Mouse (Mus musculus): ENCODE results near the gene Snd1. TPM values are rescaled to one million over a fixed set of nuclear protein-coding genes. Genes with fewer than 3 reads are reported as not detected.

Gene Snd1
- 80.1 and 83.5 TPM in 2 replicates for polyA plus RNA-seq (2015; fragmentation: Nextera tagmentation; extraction: Ambion mirVana)

- no peak for ATAC-seq
- Histone ChIP-seq H3K4me2 (no peak within 1 kb of the TSS), H3K9ac (no peak within 1 kb of the TSS), H3K4me3 (no peak within 1 kb of the TSS), H3K4me1 (peaks cover 7% of the 10 kb centered on the region), H3K36me3 (ENCODE audit: poor library complexity, severe bottlenecking) (no peaks in the 10 kb centered on the region), H3K27me3 (no peaks in the 10 kb centered on the region), H3K9me3 (replicated peaks) (no peaks in the 10 kb centered on the region), H3K27ac (no peak within 1 kb of the TSS)
- WGBS = 88% methylated on average over 5 of the region's 5 CpGs
Measured at GRCm38 (mm10) chr6:28474839-28475238, at the start of gene Snd1. TSS of gene Snd1 (plus strand) at chr6:28475139.

GRCm38 (mm10) chr6:28427096-28427839, 47.7 kb upstream of the Snd1 start, which contains the start of gene Fscn3:
TSS of gene Fscn3 (plus strand) at chr6:28427789.
- H3K4me2 ChIP-seq = no peak within 1 kb of the TSS
- peaks cover 14% of the 10 kb centered on the region for H3K4me1 ChIP-seq
- ATAC-seq = no peak
- no peaks in the 10 kb centered on the region for H3K27me3 ChIP-seq
- H3K9me3 ChIP-seq (replicated peaks) = no peaks in the 10 kb centered on the region
- no peak within 1 kb of the TSS for H3K9ac ChIP-seq
- H3K27ac ChIP-seq = no peak within 1 kb of the TSS
- WGBS = 69% methylated on average over 3 of the region's 3 CpGs
- no peak within 1 kb of the TSS for H3K4me3 ChIP-seq
- H3K36me3 ChIP-seq (ENCODE audit: poor library complexity, severe bottlenecking) = peaks cover 28% of the 10 kb centered on the region

GRCm38 (mm10) chr6:28428290-28428689, 46.6 kb upstream of the Snd1 start, which contains the start of gene Gcc1:
TSS of gene Gcc1 (minus strand) at chr6:28428390.
- Histone ChIP-seq H3K27ac (no peak within 1 kb of the TSS), H3K36me3 (ENCODE audit: poor library complexity, severe bottlenecking) (peaks cover 28% of the 10 kb centered on the region), H3K27me3 (no peaks in the 10 kb centered on the region), H3K9me3 (replicated peaks) (no peaks in the 10 kb centered on the region), H3K4me2 (no peak within 1 kb of the TSS), H3K9ac (no peak within 1 kb of the TSS), H3K4me1 (peaks cover 14% of the 10 kb centered on the region), H3K4me3 (no peak within 1 kb of the TSS)
- 95% methylated on average over 3 of the region's 3 CpGs for WGBS
- no peak for ATAC-seq

GRCm38 (mm10) chr6:28429870-28430269, 45.1 kb upstream of the Snd1 start:
- H3K9me3 ChIP-seq (replicated peaks) = no peaks in the 10 kb centered on the region
- H3K9ac ChIP-seq = no peak overlapping the region
- H3K36me3 ChIP-seq (ENCODE audit: poor library complexity, severe bottlenecking) = peaks cover 28% of the 10 kb centered on the region
- 92% methylated on average over 11 of the region's 11 CpGs for WGBS
- H3K4me2 ChIP-seq = no peak overlapping the region
- no peak overlapping the region for H3K27ac ChIP-seq
- no peaks in the 10 kb centered on the region for H3K27me3 ChIP-seq
- H3K4me3 ChIP-seq = no peak overlapping the region
- peaks cover 6% of the 10 kb centered on the region for H3K4me1 ChIP-seq
- ATAC-seq = no peak

- Histone ChIP-seq H3K4me3 (no peak overlapping the region), H3K4me1 (0 out of 2 replicates have a peak, but pooled peaks cover 2% of the 10 kb centered on the region), H3K9me3 (replicated peaks) (no peaks in the 10 kb centered on the region), H3K9ac (no peak overlapping the region), H3K4me2 (no peak overlapping the region), H3K27ac (no peak overlapping the region), H3K27me3 (no peaks in the 10 kb centered on the region), H3K36me3 (ENCODE audit: poor library complexity, severe bottlenecking) (peaks cover 18% of the 10 kb centered on the region)
- 79% methylated on average over 10 of the region's 10 CpGs for WGBS
- ATAC-seq = no peak
Measured at GRCm38 (mm10) chr6:28430795-28431537, 44.0 kb upstream of the Snd1 start.

- Histone ChIP-seq H3K9ac (no peak overlapping the region), H3K9me3 (replicated peaks) (no peaks in the 10 kb centered on the region), H3K27ac (no peak overlapping the region), H3K36me3 (ENCODE audit: poor library complexity, severe bottlenecking) (peaks cover 13% of the 10 kb centered on the region), H3K27me3 (no peaks in the 10 kb centered on the region), H3K4me2 (no peak overlapping the region), H3K4me1 (no peaks in the 10 kb centered on the region), H3K4me3 (no peak overlapping the region)
- ATAC-seq = no peak
- WGBS = 71% methylated on average over 6 of the region's 6 CpGs
Measured at GRCm38 (mm10) chr6:28431538-28431855, 43.4 kb upstream of the Snd1 start.

GRCm38 (mm10) chr6:28447937-28448336, 27.0 kb upstream of the Snd1 start:
- Histone ChIP-seq H3K4me2 (no peak overlapping the region), H3K4me1 (0 out of 2 replicates have a peak, but pooled peaks cover 7% of the 10 kb centered on the region), H3K9me3 (replicated peaks) (no peaks in the 10 kb centered on the region), H3K36me3 (ENCODE audit: poor library complexity, severe bottlenecking) (no peaks in the 10 kb centered on the region), H3K9ac (no peak overlapping the region), H3K4me3 (no peak overlapping the region), H3K27ac (no peak overlapping the region), H3K27me3 (peaks cover 37% of the 10 kb centered on the region)
- WGBS = 72% methylated on average over 7 of the region's 7 CpGs
- ATAC-seq = no peak

GRCm38 (mm10) chr6:28449253-28449652, 25.7 kb upstream of the Snd1 start, which contains the start of gene Pax4:
TSS of gene Pax4 (minus strand) at chr6:28449353.
- no peak within 1 kb of the TSS for H3K27ac ChIP-seq
- no peaks in the 10 kb centered on the region for H3K36me3 ChIP-seq (ENCODE audit: poor library complexity, severe bottlenecking)
- no peaks in the 10 kb centered on the region for H3K9me3 ChIP-seq (replicated peaks)
- 0 out of 2 replicates have a peak, but pooled peaks cover 7% of the 10 kb centered on the region for H3K4me1 ChIP-seq
- H3K9ac ChIP-seq = no peak within 1 kb of the TSS
- 78% methylated on average over 2 of the region's 2 CpGs for WGBS
- peaks cover 37% of the 10 kb centered on the region for H3K27me3 ChIP-seq
- no peak within 1 kb of the TSS for H3K4me3 ChIP-seq
- no peak within 1 kb of the TSS for H3K4me2 ChIP-seq
- ATAC-seq = no peak

GRCm38 (mm10) chr6:28450481-28450880, 24.5 kb upstream of the Snd1 start:
- Histone ChIP-seq H3K4me2 (peak overlapping the region; percentile 24; the same call in 1 of the 2 replicates), H3K27ac (no peak overlapping the region), H3K27me3 (peaks cover 37% of the 10 kb centered on the region), H3K36me3 (ENCODE audit: poor library complexity, severe bottlenecking) (no peaks in the 10 kb centered on the region), H3K9me3 (replicated peaks) (no peaks in the 10 kb centered on the region), H3K9ac (no peak overlapping the region), H3K4me1 (0 out of 2 replicates have a peak, but pooled peaks cover 7% of the 10 kb centered on the region), H3K4me3 (no peak overlapping the region)
- no peak for ATAC-seq
- 20% methylated on average over 5 of the region's 5 CpGs for WGBS

- 0 out of 2 replicates have a peak, but pooled peaks have one; percentile 50 for ATAC-seq
- 0 out of 2 replicates have a peak, but pooled peaks cover 7% of the 10 kb centered on the region for H3K4me1 ChIP-seq
- H3K9ac ChIP-seq = no peak overlapping the region
- H3K4me3 ChIP-seq = no peak overlapping the region
- peaks cover 36% of the 10 kb centered on the region for H3K27me3 ChIP-seq
- peak overlapping the region; percentile 24; the same call in 1 of the 2 replicates for H3K4me2 ChIP-seq
- WGBS = under 1% methylated on average over 12 of the region's 12 CpGs
- H3K36me3 ChIP-seq (ENCODE audit: poor library complexity, severe bottlenecking) = no peaks in the 10 kb centered on the region
- H3K9me3 ChIP-seq (replicated peaks) = no peaks in the 10 kb centered on the region
- no peak overlapping the region for H3K27ac ChIP-seq
Measured at GRCm38 (mm10) chr6:28450977-28451376, 24.0 kb upstream of the Snd1 start.

- H3K4me3 ChIP-seq = no peak overlapping the region
- H3K4me2 ChIP-seq = no peak overlapping the region
- ATAC-seq = no peak
- no peaks in the 10 kb centered on the region for H3K9me3 ChIP-seq (replicated peaks)
- no peaks in the 10 kb centered on the region for H3K36me3 ChIP-seq (ENCODE audit: poor library complexity, severe bottlenecking)
- no peak overlapping the region for H3K27ac ChIP-seq
- H3K9ac ChIP-seq = no peak overlapping the region
- no peaks in the 10 kb centered on the region for H3K4me1 ChIP-seq
- H3K27me3 ChIP-seq = no peaks in the 10 kb centered on the region
Measured at GRCm38 (mm10) chr6:28459221-28459668, 15.7 kb upstream of the Snd1 start.

GRCm38 (mm10) chr6:28460534-28460933, 14.4 kb upstream of the Snd1 start:
- 12% methylated on average over 5 of the region's 5 CpGs for WGBS

More at GRCm38 (mm10) chr6:28460534-28460933, 14.4 kb upstream of the Snd1 start:
- no peaks in the 10 kb centered on the region for H3K36me3 ChIP-seq (ENCODE audit: poor library complexity, severe bottlenecking)
- no peak overlapping the region for H3K27ac ChIP-seq
- no peak overlapping the region for H3K4me3 ChIP-seq
- H3K4me2 ChIP-seq = no peak overlapping the region
- H3K27me3 ChIP-seq = no peaks in the 10 kb centered on the region
- no peaks in the 10 kb centered on the region for H3K4me1 ChIP-seq
- H3K9ac ChIP-seq = no peak overlapping the region
- no peak for ATAC-seq
- H3K9me3 ChIP-seq (replicated peaks) = no peaks in the 10 kb centered on the region
